Comparison of ENCODE assay signal across 8 mouse cellular contexts in genomic region chr4:45513340-45513739, GRCm38 (mm10). TPM values are rescaled to one million over a fixed set of nuclear protein-coding genes. Genes with fewer than 3 reads are reported as not detected.
A peak's percentile ranks its signal among the peaks of the same experiment; 100 is the strongest.
DNase-seq lines count a peak whose midpoint lies in the region; ATAC-seq and TF ChIP-seq lines count a peak whose summit lies in the region.
"Had no signal": no experiment of that assay in that cellular context is flagged by ENCODE, and none has a peak within 500 bp of the region (broad histone marks: within the 10 kb centered on the region; RNA-seq: fewer than 3 reads in every experiment).

No protein-coding gene starts in this region.

- WGBS in lung, embryonic 14.5 days: 39% methylated on average over 2 of the region's 2 CpGs
- WGBS in intestine, postnatal 0 days: 42% methylated on average over 2 of the region's 2 CpGs
- WGBS in neural tube, embryonic 14.5 days: 73% methylated on average over 2 of the region's 2 CpGs

- no peaks in the 10 kb centered on the region for H3K9me3 ChIP-seq in lung, embryonic 14.5 days (ENCODE audit: low read depth, low read length)
- no peaks in the 10 kb centered on the region for H3K9me3 ChIP-seq in intestine, postnatal 0 days (ENCODE audit: control insufficient read depth)
- H3K9me3 ChIP-seq in neural tube, embryonic 14.5 days (ENCODE audit: control insufficient read depth, low read length): no peaks in the 10 kb centered on the region

- ATAC-seq in lung, embryonic 14.5 days (ENCODE audit: insufficient read depth): no peak
- peak; percentile 18 for ATAC-seq in intestine, postnatal 0 days
- no peak for ATAC-seq in neural tube, embryonic 14.5 days (ENCODE audit: low read depth)

- peak overlapping the region; percentile 50 for H3K4me2 ChIP-seq in lung, embryonic 14.5 days
- peak overlapping the region; percentile 30 for H3K4me2 ChIP-seq in intestine, postnatal 0 days (replicated peaks; ENCODE audit: low read depth)
- H3K4me2 ChIP-seq in neural tube, embryonic 14.5 days (ENCODE audit: low read depth, low read length): no peak overlapping the region

- no peaks in the 10 kb centered on the region for H3K36me3 ChIP-seq in lung, embryonic 14.5 days (ENCODE audit: insufficient read depth)
- H3K36me3 ChIP-seq in intestine, postnatal 0 days (ENCODE audit: control insufficient read depth, insufficient read depth): no peaks in the 10 kb centered on the region
- H3K36me3 ChIP-seq in neural tube, embryonic 14.5 days (ENCODE audit: control insufficient read depth, insufficient read depth, low read length): no peaks in the 10 kb centered on the region

- H3K4me1 ChIP-seq in lung, embryonic 14.5 days (ENCODE audit: insufficient read depth): peaks cover 50% of the 10 kb centered on the region
- H3K4me1 ChIP-seq in embryonic fibroblast, embryonic 13.5 days (ENCODE audit: control insufficient read depth, insufficient read depth, low read length): peaks cover 13% of the 10 kb centered on the region
- peaks cover 31% of the 10 kb centered on the region for H3K4me1 ChIP-seq in intestine, postnatal 0 days (replicated peaks; ENCODE audit: control insufficient read depth, insufficient read depth, low read length)
- H3K4me1 ChIP-seq in neural tube, embryonic 14.5 days (ENCODE audit: control insufficient read depth, insufficient read depth, low read length): peaks cover 25% of the 10 kb centered on the region

- no peak for TF ChIP-seq POLR2A in embryonic fibroblast, embryonic 13.5 days (IDR thresholded peaks at IDR 0.05; ENCODE audit: low read depth, low read length)

- H3K9ac ChIP-seq in lung, embryonic 14.5 days: peak overlapping the region; percentile 11; the same call in 1 of the 2 replicates
- no peak overlapping the region for H3K9ac ChIP-seq in intestine, postnatal 0 days (ENCODE audit: low read depth, low read length)
- no peak overlapping the region for H3K9ac ChIP-seq in neural tube, embryonic 14.5 days (replicated peaks; ENCODE audit: low read depth, low read length)

- no peaks in the 10 kb centered on the region for H3K27me3 ChIP-seq in lung, embryonic 14.5 days (ENCODE audit: insufficient read depth, low read length)
- H3K27me3 ChIP-seq in intestine, postnatal 0 days (replicated peaks; ENCODE audit: control insufficient read depth, insufficient read depth, low read length): no peaks in the 10 kb centered on the region
- no peaks in the 10 kb centered on the region for H3K27me3 ChIP-seq in neural tube, embryonic 14.5 days (ENCODE audit: control insufficient read depth, insufficient read depth, low read length)

- H3K4me3 ChIP-seq in lung, embryonic 14.5 days (ENCODE audit: low read depth, low read length): no peak overlapping the region
- H3K4me3 ChIP-seq in embryonic fibroblast, embryonic 13.5 days (ENCODE audit: insufficient read depth, low read length): no peak overlapping the region
- no peak overlapping the region for H3K4me3 ChIP-seq in intestine, postnatal 0 days (ENCODE audit: low read depth, low read length)
- no peak overlapping the region for H3K4me3 ChIP-seq in neural tube, embryonic 14.5 days (ENCODE audit: low read depth, low read length)

- H3K27ac ChIP-seq in lung, embryonic 14.5 days (ENCODE audit: low read depth): peak overlapping the region; percentile 83
- H3K27ac ChIP-seq in embryonic fibroblast, embryonic 13.5 days (ENCODE audit: insufficient read depth, low read length): peak overlapping the region; percentile 14; the same call in 1 of the 2 replicates
- H3K27ac ChIP-seq in intestine, postnatal 0 days (ENCODE audit: low read depth, low read length): peak overlapping the region; percentile 64; the same call in 1 of the 2 replicates
- peak overlapping the region; percentile 39; the same call in 1 of the 2 replicates for H3K27ac ChIP-seq in neural tube, embryonic 14.5 days (ENCODE audit: low read depth, low read length)

- no peak for TF ChIP-seq CTCF in lung, embryonic 14.5 days (IDR thresholded peaks at IDR 0.05; ENCODE audit: low read depth)
- no peak for TF ChIP-seq CTCF in embryonic fibroblast, embryonic 13.5 days (IDR thresholded peaks at IDR 0.05; ENCODE audit: borderline replicate concordance, insufficient read depth, low read length)
- no peak for TF ChIP-seq CTCF in intestine, postnatal 0 days (IDR thresholded peaks at IDR 0.05; ENCODE audit: low read depth)

- no peak for DNase-seq in lung, embryonic 14.5 days
- no peak for DNase-seq in lung, postnatal 10 days
- no peak for DNase-seq in layer of hippocampus, adult 18-20 months (ENCODE audit: low spot score in 2 of 2)
- no peak for DNase-seq in left cerebral cortex, adult 9 months (ENCODE audit: low spot score in 2 of 2)
- DNase-seq: right cerebral cortex, postnatal 14 days had no signal

RNA-seq across cellular contexts. Expression of gene Shb, which starts 18.9 kb away (rescaled TPM):
- 10.6 TPM in 2 replicates for polyA plus RNA-seq in lung, embryonic 14.5 days (2014; fragmentation: Nextera tagmentation; extraction: Ambion mirVana)
- 11.4 and 11.9 TPM in 2 replicates for polyA plus RNA-seq in embryonic fibroblast, embryonic 13.5 days (2011; ENCODE audit: insufficient read length, low read depth, missing spikeins)
- polyA plus RNA-seq in intestine, postnatal 0 days (2015; fragmentation: Nextera tagmentation; extraction: Ambion mirVana): 7.2 and 7.5 TPM in 2 replicates
- 4.4 and 6.2 TPM in 2 replicates for polyA plus RNA-seq in neural tube, embryonic 14.5 days (2014; fragmentation: Nextera tagmentation; extraction: Ambion mirVana)
- total RNA-seq in layer of hippocampus, adult 18-20 months (2021): 10 to 100 TPM; 13.2 to 16.5 TPM

Comparison
In these comparisons a context has a peak if more than half of its experiments do, and no peak if none do; other contexts are left out.
1. H3K27ac ChIP-seq: peak in every context shown above with its lines; median percentile 83 in lung, embryonic 14.5 days; 64 in intestine, postnatal 0 days; 39 in neural tube, embryonic 14.5 days; 14 in embryonic fibroblast, embryonic 13.5 days.